ENCODE assay signal across 1 mouse cellular context in genomic region chr6:86073882-86074281, GRCm38 (mm10).
TF ChIP-seq lines count a peak whose summit lies in the region.

No protein-coding gene starts in this region.

TF ChIP-seq in MEL, 35 proteins besides CTCF, POLR2A, EP300 and RAD21 (continued from another document):
- TF ChIP-seq KAT2A (conservative IDR thresholded peaks at IDR 0.05; ENCODE audit: low read depth, low read length) (no peak), TCF12 (IDR thresholded peaks at IDR 0.05; ENCODE audit: low read depth, low read length) (peak; percentile 78), GABPA (IDR thresholded peaks at IDR 0.05; ENCODE audit: low read depth, low read length) (no peak), ELF1 (IDR thresholded peaks at IDR 0.05; ENCODE audit: low read depth, low read length) (0 out of 2 replicates have a peak, but pooled peaks have one; percentile 31), ZMIZ1 (IDR thresholded peaks at IDR 0.05; ENCODE audit: low read depth, low read length) (no peak), MXI1 (IDR thresholded peaks at IDR 0.05; ENCODE audit: low read depth, low read length) (no peak; the same call in none of the 2 replicates), ZKSCAN1 (IDR thresholded peaks at IDR 0.05; ENCODE audit: low read depth, low read length) (no peak), MYB (IDR thresholded peaks at IDR 0.05; ENCODE audit: low read depth, low read length) (no peak), JUND (IDR thresholded peaks at IDR 0.05; ENCODE audit: low read depth, low read length) (no peak), E2F4 (IDR thresholded peaks at IDR 0.05; ENCODE audit: borderline replicate concordance, low read depth, low read length) (no peak), SMC3 (IDR thresholded peaks at IDR 0.05; ENCODE audit: low read depth, low read length) (no peak), ZC3H11A (IDR thresholded peaks at IDR 0.05; ENCODE audit: low read depth, low read length) (no peak), CHD1 (IDR thresholded peaks at IDR 0.05; ENCODE audit: low read depth, low read length) (no peak), MAZ (IDR thresholded peaks at IDR 0.05; ENCODE audit: low read depth, low read length) (no peak), MYC (IDR thresholded peaks at IDR 0.05; ENCODE audit: low read depth, low read length) (peak; percentile 56; the same call in 1 of the 2 replicates), MEF2A (IDR thresholded peaks at IDR 0.05; ENCODE audit: extremely low read depth, insufficient replicate concordance, low read depth, low read length, poor library complexity, severe bottlenecking) (no peak), BHLHE40 (IDR thresholded peaks at IDR 0.05; ENCODE audit: borderline replicate concordance, low read depth, low read length) (0 out of 2 replicates have a peak, but pooled peaks have one; percentile 25), TAL1 (IDR thresholded peaks at IDR 0.05; ENCODE audit: low read length) (peak; percentile 57), POLR2AphosphoS2 (IDR thresholded peaks at IDR 0.05; ENCODE audit: low read length) (no peak), POLR2AphosphoS5 (IDR thresholded peaks at IDR 0.05; ENCODE audit: borderline replicate concordance, low read depth, low read length) (no peak), USF2 (IDR thresholded peaks at IDR 0.05; ENCODE audit: borderline replicate concordance in 1 of 2, insufficient read depth in 1 of 2, low read depth in 1 of 2, low read length in 2 of 2) (no peak), UBTF (IDR thresholded peaks at IDR 0.05; ENCODE audit: borderline replicate concordance, insufficient read depth, low read depth, low read length) (no peak), ZNF384 (IDR thresholded peaks at IDR 0.05; ENCODE audit: low read depth, low read length) (no peak), TBP (IDR thresholded peaks at IDR 0.05; ENCODE audit: low read depth, low read length) (no peak), HCFC1 (IDR thresholded peaks at IDR 0.05; ENCODE audit: low read depth, low read length) (peak; percentile 44; the same call in 1 of the 2 replicates)
